Mouse (Mus musculus) kidney, postnatal 0 days (tissue): ENCODE data around the gene Lrrc55. TPM values are rescaled to one million over a fixed set of nuclear protein-coding genes. Genes with fewer than 3 reads are reported as not detected.

Experiments used
- ATAC-seq: fragments of 200-750 bp; cut with Nextera tagmentation; replicated peaks from 2 replicates; pipeline ENCODE4 v1.8.0; 2017; ENCODE audit warnings: low read depth, moderate number of reproducible peaks, moderate TSS enrichment, moderate library complexity; ENCODE audit not compliant: low FRiP score
- DNase-seq: peaks from one replicate; pipeline ENCODE4 v3.0.0-alpha.2; 2016; ENCODE audit warnings: low spot score
- H3K27ac ChIP-seq: fragments of 300-500 bp; sonication (generic); 2 replicates; pipeline ENCODE4 v1.5.1; 2014; ENCODE audit warnings: mild to moderate bottlenecking
- H3K27me3 ChIP-seq: fragments of 300-500 bp; sonication (generic); 2 replicates; pipeline ENCODE4 v1.6.1; 2014; ENCODE audit warnings: low read length, mixed read lengths; ENCODE audit not compliant: insufficient read depth
- H3K36me3 ChIP-seq: fragments of 300-500 bp; sonication (generic); 2 replicates; pipeline ENCODE4 v1.6.1; 2014; ENCODE audit warnings: low read length, mixed read lengths; ENCODE audit not compliant: insufficient read depth
- H3K4me1 ChIP-seq: fragments of 300-500 bp; sonication (generic); replicated peaks from 2 replicates; pipeline ENCODE4 v1.6.1; 2014; ENCODE audit warnings: antibody characterized with exemption, low read length, mixed read lengths; ENCODE audit not compliant: insufficient read depth
- H3K4me2 ChIP-seq: fragments of 300-500 bp; sonication (generic); 2 replicates; pipeline ENCODE4 v1.6.1; 2014; ENCODE audit warnings: mild to moderate bottlenecking, low read length, moderate library complexity, mixed read lengths
- H3K4me3 ChIP-seq: fragments of 300-500 bp; sonication (generic); replicated peaks from 2 replicates; pipeline ENCODE4 v1.5.1; 2014; ENCODE audit warnings: low read depth, low read length
- H3K9ac ChIP-seq: fragments of 300-500 bp; sonication (generic); 2 replicates; pipeline ENCODE4 v1.6.1; 2014; ENCODE audit warnings: low read depth, low read length
- H3K9me3 ChIP-seq: fragments of 300-500 bp; sonication (generic); replicated peaks from 2 replicates; pipeline ENCODE4 v1.6.1; 2016; ENCODE audit warnings: low read length, inconsistent platforms, mixed read lengths
- CTCF ChIP-seq: IDR thresholded peaks from 2 replicates; pipeline ENCODE4 v1.5.1; 2016; ENCODE audit warnings: antibody characterized with exemption, low read depth, mild to moderate bottlenecking, moderate library complexity
- WGBS: fragments of 180-500 bp; shearing (Covaris S2); extraction: QIAGEN DNeasy Blood & Tissue Kit; methylation state at CpG from one replicate; pipeline ENCODE4 v1.1.7; 2014; 5-methylcytosine and 5-hydroxymethylcytosine counted together
- polyA plus RNA-seq: library from polyadenylated mRNA; unstranded; fragments of >200 nt; fragmentation: Nextera tagmentation; extraction: Ambion mirVana; gene quantifications from 2 replicates; pipeline ENCODE4 v1.2.1, GENCODE M21; 2015

The Lrrc55 gene
- polyA plus RNA-seq, 1 experiment from 2014 or later: 0.47 TPM

GRCm38 (mm10) chr2:85137601-85138140 lies 59.3 kb downstream of the Lrrc55 start:
- ATAC-seq (no peak), DNase-seq (no peak)
- Histone ChIP-seq H3K27ac (peak overlapping the region; percentile 68; the same call in 1 of the 2 replicates), H3K4me1 (no peaks in the 10 kb centered on the region), H3K36me3 (no peaks in the 10 kb centered on the region), H3K4me2 (peak overlapping the region; percentile 25; the same call in 1 of the 2 replicates), H3K9ac (peak overlapping the region; percentile 42; the same call in 1 of the 2 replicates), H3K9me3 (no peaks in the 10 kb centered on the region), H3K4me3 (peak overlapping the region; percentile 28), H3K27me3 (no peaks in the 10 kb centered on the region)
- no peak for TF ChIP-seq CTCF
- WGBS: 60% methylated on average over 10 of the region's 10 CpGs

GRCm38 (mm10) chr2:85136831-85137520 lies 60.0 kb downstream of the Lrrc55 start:
- DNase-seq (no peak), ATAC-seq (0 out of 2 replicates have a peak, but pooled peaks have one; percentile 11)
- H3K9me3 ChIP-seq: no peaks in the 10 kb centered on the region
- peak overlapping the region; percentile 25 for H3K4me2 ChIP-seq
- H3K36me3 ChIP-seq: no peaks in the 10 kb centered on the region
- peak overlapping the region; percentile 28 for H3K4me3 ChIP-seq
- H3K9ac ChIP-seq: peak overlapping the region; percentile 42; the same call in 1 of the 2 replicates
- 74% methylated on average over 21 of the region's 21 CpGs for WGBS
- H3K27me3 ChIP-seq: no peaks in the 10 kb centered on the region
- H3K27ac ChIP-seq: peak overlapping the region; percentile 68; the same call in 1 of the 2 replicates
- H3K4me1 ChIP-seq: no peaks in the 10 kb centered on the region
- TF ChIP-seq CTCF: no peak

- H3K4me1 ChIP-seq: no peaks in the 10 kb centered on the region
- 0 out of 2 replicates have a peak, but pooled peaks have one; percentile 34 for ATAC-seq
- peak within 1 kb of the TSS; percentile 42; the same call in 1 of the 2 replicates for H3K9ac ChIP-seq
- peak; percentile 67 for DNase-seq
- H3K36me3 ChIP-seq: no peaks in the 10 kb centered on the region
- H3K27me3 ChIP-seq: no peaks in the 10 kb centered on the region
- 14% methylated on average over 4 of the region's 4 CpGs for WGBS
- TF ChIP-seq CTCF: no peak
- peak within 1 kb of the TSS; percentile 68 for H3K27ac ChIP-seq
- H3K4me2 ChIP-seq: peak within 1 kb of the TSS; percentile 25
- H3K9me3 ChIP-seq: no peaks in the 10 kb centered on the region
- H3K4me3 ChIP-seq: peak within 1 kb of the TSS; percentile 28
Measured at GRCm38 (mm10) chr2:85136089-85136488, 60.9 kb downstream of the Lrrc55 start, which contains the start of gene Aplnr. Aplnr (plus strand) TSS chr2:85136225.

- Histone ChIP-seq H3K4me3 (no peak overlapping the region), H3K4me2 (no peak overlapping the region), H3K27ac (no peak overlapping the region), H3K27me3 (no peaks in the 10 kb centered on the region), H3K9me3 (no peaks in the 10 kb centered on the region), H3K4me1 (no peaks in the 10 kb centered on the region; the same call in 1 of the 2 replicates), H3K36me3 (no peaks in the 10 kb centered on the region), H3K9ac (no peak overlapping the region)
- 39% methylated on average over 1 of the region's 1 CpGs for WGBS
- ATAC-seq (no peak), DNase-seq (no peak)
- no peak for TF ChIP-seq CTCF
Measured at GRCm38 (mm10) chr2:85135099-85135498, 61.9 kb downstream of the Lrrc55 start.

DNA sequence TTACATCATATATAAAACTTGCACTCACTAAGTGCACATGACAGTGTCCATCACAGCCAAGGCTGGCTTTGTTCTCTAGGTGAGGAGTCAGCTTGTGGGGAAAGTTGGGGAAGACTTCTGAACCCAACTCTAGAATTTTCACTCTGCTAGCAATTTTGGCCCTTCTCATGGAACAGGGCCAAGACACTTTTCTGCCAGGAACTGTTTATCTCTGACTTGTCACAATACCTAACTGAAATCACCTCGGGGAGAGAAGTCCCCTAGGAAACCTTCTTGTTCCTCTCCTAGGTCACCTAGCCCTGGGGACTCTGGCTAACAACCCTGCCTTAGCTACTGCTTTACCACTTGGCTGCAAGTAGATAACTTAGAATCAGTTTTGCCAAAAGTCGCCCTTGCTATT lies 64.8 kb downstream of the Lrrc55 start:
- Histone ChIP-seq H3K9ac (no peak overlapping the region), H3K36me3 (no peaks in the 10 kb centered on the region), H3K27ac (no peak overlapping the region), H3K27me3 (no peaks in the 10 kb centered on the region), H3K9me3 (no peaks in the 10 kb centered on the region), H3K4me2 (no peak overlapping the region), H3K4me3 (no peak overlapping the region), H3K4me1 (no peaks in the 10 kb centered on the region; the same call in 1 of the 2 replicates)
- 45% methylated on average over 2 of the region's 2 CpGs for WGBS
- DNase-seq (no peak), ATAC-seq (no peak)
- no peak for TF ChIP-seq CTCF

- ATAC-seq (no peak), DNase-seq (no peak)
- Histone ChIP-seq H3K9me3 (no peaks in the 10 kb centered on the region), H3K4me3 (no peak overlapping the region), H3K27ac (no peak overlapping the region), H3K4me1 (no peaks in the 10 kb centered on the region; the same call in 1 of the 2 replicates), H3K4me2 (no peak overlapping the region), H3K27me3 (no peaks in the 10 kb centered on the region), H3K9ac (no peak overlapping the region), H3K36me3 (no peaks in the 10 kb centered on the region)
- no peak for TF ChIP-seq CTCF
- 0% methylated on average over 1 of the region's 1 CpGs for WGBS
Measured at GRCm38 (mm10) chr2:85131724-85132123, 65.3 kb downstream of the Lrrc55 start.
